Mouse (Mus musculus): Measurements from ENCODE around the gene Sypl. TPM values are rescaled to one million over a fixed set of nuclear protein-coding genes. Genes with fewer than 3 reads are reported as not detected.

The Sypl gene
- polyA plus RNA-seq (2015; fragmentation: Nextera tagmentation; extraction: Ambion mirVana) = 40.9 and 49.4 TPM in 2 replicates

DNA sequence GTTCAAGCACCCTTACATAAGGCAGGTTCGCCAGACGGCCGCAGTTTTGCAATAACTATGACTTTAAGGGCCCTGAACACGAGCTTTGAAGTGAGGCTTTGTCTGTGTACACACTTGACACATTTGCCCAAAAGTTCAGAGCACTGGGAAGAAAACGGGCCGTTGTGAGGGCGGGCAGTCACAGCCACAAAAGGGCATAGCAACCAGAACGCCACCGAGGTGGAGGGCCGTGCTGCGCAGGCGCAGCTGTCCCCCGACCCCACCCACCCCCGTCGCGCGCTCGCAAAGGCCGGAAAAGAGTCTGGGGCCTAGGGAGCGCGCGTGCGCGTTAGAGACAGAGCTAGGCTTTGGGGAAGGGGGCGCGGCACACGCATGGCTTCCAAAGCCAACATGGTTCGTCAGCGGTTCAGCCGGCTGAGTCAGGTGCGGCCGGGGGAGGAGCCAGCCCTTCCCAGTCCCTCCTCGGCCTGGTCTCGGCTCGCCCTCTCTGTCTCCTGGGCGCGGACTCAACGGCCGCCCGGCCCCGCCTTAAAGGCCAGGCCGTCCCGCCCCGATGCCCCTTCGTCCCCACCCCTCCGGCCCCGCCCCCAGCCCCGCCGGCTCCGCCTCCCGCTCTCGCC lies at the start of gene Sypl:
Gene Sypl, plus strand, starts transcription at position 296 of the 620 bp plus-strand sequence.

Other genes with a start within 250 kb of the Sypl start
- 27.1 TPM in 2 replicates for gene Nampt, start 134.3 kb upstream of the Sypl start, polyA plus RNA-seq (2015; fragmentation: Nextera tagmentation; extraction: Ambion mirVana)
- gene Cdhr3, start 139.0 kb downstream of the Sypl start, polyA plus RNA-seq (2015; fragmentation: Nextera tagmentation; extraction: Ambion mirVana) = 0.24 and 0.48 TPM in 2 replicates
- 14.2 and 17.5 TPM in 2 replicates for gene Atxn7l1, start 193.8 kb downstream of the Sypl start, polyA plus RNA-seq (2015; fragmentation: Nextera tagmentation; extraction: Ambion mirVana)